Mouse (Mus musculus): ENCODE data around the gene Eno4. TPM values are rescaled to one million over a fixed set of nuclear protein-coding genes. Genes with fewer than 3 reads are reported as not detected.
A peak's percentile ranks its signal among the peaks of the same experiment; 100 is the strongest.
"Not testable (repeated sequence)": the region's sequence is repeated elsewhere in the genome, so short reads cannot be mapped to it uniquely, and the experiment has no call there.

Gene Eno4
- 0.37 TPM for polyA plus RNA-seq (2012; fragmentation: generic; extraction: Trizol)
- long read RNA-seq, experiment 1, result 0 reads
- long read RNA-seq, experiment 2, partial matches to known transcripts, result 0 of 1 reads
- long read RNA-seq, experiment 2, other reads (novel, unspliced or antisense), result 1 of 1 reads

DNA sequence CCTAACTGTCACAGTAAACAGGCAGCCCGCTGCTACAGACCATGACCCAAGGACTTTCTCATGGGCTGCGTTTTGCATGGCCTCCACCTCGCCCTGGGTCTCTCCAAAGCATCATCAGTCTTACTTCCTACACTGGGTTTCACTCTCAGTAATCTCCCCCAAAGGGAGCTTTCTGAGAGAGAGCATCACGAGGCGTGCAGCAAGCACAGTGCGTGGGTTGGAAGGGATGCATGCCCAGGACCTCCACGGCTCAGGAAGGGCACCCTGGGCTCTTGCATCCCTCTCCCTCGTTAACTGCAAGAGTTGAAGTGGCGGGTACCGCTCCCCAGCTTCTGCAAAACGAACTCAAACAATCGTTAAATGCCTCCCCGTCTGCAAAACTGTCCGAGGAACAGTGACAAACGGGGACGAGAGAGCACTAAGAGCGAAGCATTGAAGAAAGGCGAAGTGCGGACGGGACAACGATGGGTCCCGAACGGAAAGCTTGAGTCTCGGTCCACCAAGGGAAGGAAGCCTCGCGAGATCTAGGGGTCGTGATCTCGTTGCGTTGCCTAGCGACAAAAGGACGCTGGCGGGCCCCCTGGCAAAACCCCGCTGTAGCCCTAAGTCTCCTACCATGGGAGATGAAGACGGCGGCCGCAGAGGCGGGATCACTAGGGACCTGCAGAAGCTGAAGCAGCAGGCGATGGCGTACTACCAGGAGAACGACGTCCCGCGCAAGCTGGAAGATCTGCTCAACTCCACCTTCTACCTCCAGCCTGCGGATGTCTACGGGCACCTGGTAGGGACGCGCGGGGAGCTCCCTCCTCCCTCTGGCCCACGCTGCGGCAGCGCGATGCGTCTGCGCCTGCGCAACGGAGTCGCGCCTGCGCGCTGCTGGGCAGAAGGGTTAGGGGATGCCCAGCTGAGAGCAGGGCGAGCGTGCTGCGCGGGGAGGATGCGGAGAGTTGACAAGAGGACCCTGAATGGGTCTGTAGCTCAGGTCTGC, at the start of gene Eno4, which contains the start of gene Hspa12a:
TSS of gene Eno4 (plus strand) at position 585 of the 988 bp plus-strand sequence.
TSS of gene Hspa12a (minus strand) at position 814 of the 988 bp plus-strand sequence.
- Histone ChIP-seq H3ac (ENCODE audit: control insufficient read depth, insufficient read length, low read depth) (peak within 1 kb of the TSS; percentile 84), H3K27me3 (ENCODE audit: control insufficient read depth, insufficient read depth, insufficient read length) (no peaks in the 10 kb centered on the region), H3K79me3 (ENCODE audit: low read depth) (no peaks in the 10 kb centered on the region), H3K4me3 (ENCODE audit: insufficient read depth, poor library complexity, severe bottlenecking) (peak within 1 kb of the TSS; percentile 50), H3K79me2 (ENCODE audit: control insufficient read depth, insufficient read depth) (no peaks in the 10 kb centered on the region), H3K36me3 (ENCODE audit: control insufficient read depth, insufficient read depth) (no peaks in the 10 kb centered on the region)
- TF ChIP-seq CEBPB (IDR thresholded peaks at IDR 0.05; ENCODE audit: low read depth), result no peak
- TF ChIP-seq MAX (IDR thresholded peaks at IDR 0.05), result peak; percentile 92
- TF ChIP-seq MYOG (IDR thresholded peaks at IDR 0.05; ENCODE audit: control insufficient read depth, extremely low read depth, insufficient read length), result no peak
- no peak for TF ChIP-seq MYOD1 (IDR thresholded peaks at IDR 0.05; ENCODE audit: control insufficient read depth, insufficient read length, low read depth)

DNA sequence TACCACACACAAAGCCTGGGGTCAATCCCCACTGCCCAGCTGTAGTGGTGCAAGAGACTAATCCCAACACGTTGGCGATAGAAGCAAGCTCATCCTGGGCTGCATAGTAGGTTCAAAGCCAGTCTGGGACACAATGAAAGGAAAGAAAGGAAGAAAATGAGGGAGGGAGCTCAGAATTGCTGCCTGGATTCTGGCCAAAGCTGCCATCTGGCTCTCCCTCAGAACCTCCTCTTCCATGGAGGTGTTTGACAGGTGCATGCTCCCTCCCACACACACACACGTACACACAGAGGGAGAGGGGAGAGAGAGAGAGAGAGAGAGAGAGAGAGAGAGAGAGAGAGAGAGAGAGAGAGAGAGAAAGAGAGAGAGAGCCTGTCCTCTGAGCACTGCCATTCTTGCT, 47.0 kb upstream of the Eno4 start:
- H3K79me2 ChIP-seq (ENCODE audit: control insufficient read depth, insufficient read depth), result no peaks in the 10 kb centered on the region
- no peaks in the 10 kb centered on the region for H3K36me3 ChIP-seq (ENCODE audit: control insufficient read depth, insufficient read depth)
- H3K27me3 ChIP-seq (ENCODE audit: control insufficient read depth, insufficient read depth, insufficient read length), result no peaks in the 10 kb centered on the region
- no peak overlapping the region for H3K4me3 ChIP-seq (ENCODE audit: insufficient read depth, poor library complexity, severe bottlenecking)
- no peak overlapping the region for H3ac ChIP-seq (ENCODE audit: control insufficient read depth, insufficient read length, low read depth)
- TF ChIP-seq USF1 (IDR thresholded peaks at IDR 0.05; ENCODE audit: low read depth), result no peak
- no peak for TF ChIP-seq CEBPB (IDR thresholded peaks at IDR 0.05; ENCODE audit: low read depth)
- TF ChIP-seq CTCF (IDR thresholded peaks at IDR 0.05; ENCODE audit: control insufficient read depth, insufficient read depth, insufficient read length), result no peak
- TF ChIP-seq MAX (IDR thresholded peaks at IDR 0.05), result no peak
- H3K79me3 ChIP-seq (ENCODE audit: low read depth), result no peaks in the 10 kb centered on the region

DNA sequence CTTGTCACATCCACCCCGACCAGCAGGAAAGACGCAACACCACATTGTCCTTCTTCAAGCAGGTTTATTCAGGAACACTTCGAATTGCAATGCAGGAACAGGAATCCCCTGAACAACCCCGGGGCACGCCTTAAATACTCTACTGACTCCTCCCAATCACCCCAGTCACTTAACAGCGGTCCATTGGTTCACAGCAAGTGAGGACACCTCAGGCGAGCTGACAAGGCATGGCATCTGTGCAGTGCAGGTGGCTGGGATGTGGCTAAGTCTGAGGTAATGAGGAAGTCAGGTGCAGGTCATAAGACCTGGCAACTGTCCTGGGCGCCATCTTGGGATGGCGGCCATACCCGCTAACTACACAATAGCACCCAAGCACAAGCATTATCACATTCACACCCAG, 42.8 kb upstream of the Eno4 start:
- H3K4me3 ChIP-seq (ENCODE audit: insufficient read depth, poor library complexity, severe bottlenecking); H3K79me2 ChIP-seq (ENCODE audit: control insufficient read depth, insufficient read depth); H3ac ChIP-seq (ENCODE audit: control insufficient read depth, insufficient read length, low read depth); H3K27me3 ChIP-seq (ENCODE audit: control insufficient read depth, insufficient read depth, insufficient read length); H3K36me3 ChIP-seq (ENCODE audit: control insufficient read depth, insufficient read depth); H3K79me3 ChIP-seq (ENCODE audit: low read depth): not testable (repeated sequence)

DNA sequence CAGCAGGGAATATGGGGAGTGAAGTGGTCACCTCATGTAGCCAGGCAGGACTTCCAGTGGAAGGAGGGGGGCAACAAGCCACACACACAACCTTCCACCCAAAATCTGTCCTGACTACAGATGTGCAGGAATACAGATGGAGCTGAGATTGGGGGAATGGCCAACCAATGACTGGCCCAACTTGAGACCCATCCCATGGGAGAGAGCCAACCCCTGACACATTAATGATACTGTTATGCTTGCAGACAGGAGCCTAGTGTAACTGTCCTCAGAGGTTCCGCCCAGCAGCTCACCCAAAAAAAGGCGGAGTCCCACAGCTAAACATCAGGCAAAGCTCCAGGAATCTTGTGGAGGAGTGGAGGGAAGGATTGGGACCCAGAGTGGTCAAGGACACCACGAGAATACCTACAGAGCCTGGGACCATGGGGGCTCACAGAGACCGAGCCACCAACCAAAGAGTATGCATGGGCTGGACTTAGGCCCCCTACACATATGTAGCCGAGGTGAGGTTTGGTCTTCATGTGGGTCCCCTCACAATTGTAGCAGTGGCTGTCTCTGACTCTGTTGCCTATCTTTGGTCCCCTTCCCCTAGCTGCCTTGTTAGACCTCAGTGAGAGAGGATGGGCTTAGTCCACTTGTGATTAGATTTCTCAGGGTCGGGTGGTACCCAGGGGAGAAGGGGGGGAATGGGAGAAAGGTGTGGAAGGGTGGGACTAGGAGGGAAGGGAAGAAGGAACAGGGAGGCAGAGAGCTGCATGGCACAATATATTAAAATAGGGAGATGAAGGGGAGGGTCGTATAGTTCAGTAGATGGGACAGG, 39.9 kb upstream of the Eno4 start:
- Histone ChIP-seq H3K79me3 (ENCODE audit: low read depth) (no peaks in the 10 kb centered on the region), H3K36me3 (ENCODE audit: control insufficient read depth, insufficient read depth) (no peaks in the 10 kb centered on the region), H3K27me3 (ENCODE audit: control insufficient read depth, insufficient read depth, insufficient read length) (peaks cover 11% of the 10 kb centered on the region), H3K4me3 (ENCODE audit: insufficient read depth, poor library complexity, severe bottlenecking) (peak overlapping the region; percentile 14), H3K79me2 (ENCODE audit: control insufficient read depth, insufficient read depth) (no peaks in the 10 kb centered on the region), H3ac (ENCODE audit: control insufficient read depth, insufficient read length, low read depth) (no peak overlapping the region)
- TF ChIP-seq MAX (IDR thresholded peaks at IDR 0.05), result no peak

DNA sequence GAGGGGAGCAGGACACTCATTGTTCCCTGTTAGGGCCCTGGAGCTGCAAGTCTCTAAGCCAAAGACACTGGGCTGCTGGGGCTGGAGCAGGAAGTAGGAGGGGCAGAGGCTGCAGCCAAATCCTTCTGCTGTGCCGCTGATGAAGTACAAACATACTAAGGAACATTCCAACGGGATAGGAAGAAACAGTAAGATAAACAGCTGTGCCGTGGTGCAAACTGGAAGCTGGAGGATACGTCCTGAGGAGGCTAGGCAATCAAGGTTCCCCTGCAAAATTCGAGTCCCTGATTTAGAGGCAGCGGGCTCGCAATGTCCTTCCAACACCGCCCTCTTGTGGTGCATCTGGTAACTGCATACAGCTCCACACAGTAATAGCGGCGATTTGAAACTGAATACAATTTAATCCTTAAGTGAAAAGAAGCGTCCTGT, 39.3 kb upstream of the Eno4 start:
- TF ChIP-seq CTCF (IDR thresholded peaks at IDR 0.05; ENCODE audit: control insufficient read depth, insufficient read depth, insufficient read length), result peak; percentile 87
- no peak for TF ChIP-seq USF1 (IDR thresholded peaks at IDR 0.05; ENCODE audit: low read depth)
- H3K4me3 ChIP-seq (ENCODE audit: insufficient read depth, poor library complexity, severe bottlenecking), result peak overlapping the region; percentile 14
- H3K79me3 ChIP-seq (ENCODE audit: low read depth), result no peaks in the 10 kb centered on the region
- H3K79me2 ChIP-seq (ENCODE audit: control insufficient read depth, insufficient read depth), result no peaks in the 10 kb centered on the region
- peaks cover 11% of the 10 kb centered on the region for H3K27me3 ChIP-seq (ENCODE audit: control insufficient read depth, insufficient read depth, insufficient read length)
- peak overlapping the region; percentile 14 for H3ac ChIP-seq (ENCODE audit: control insufficient read depth, insufficient read length, low read depth)
- no peaks in the 10 kb centered on the region for H3K36me3 ChIP-seq (ENCODE audit: control insufficient read depth, insufficient read depth)

DNA sequence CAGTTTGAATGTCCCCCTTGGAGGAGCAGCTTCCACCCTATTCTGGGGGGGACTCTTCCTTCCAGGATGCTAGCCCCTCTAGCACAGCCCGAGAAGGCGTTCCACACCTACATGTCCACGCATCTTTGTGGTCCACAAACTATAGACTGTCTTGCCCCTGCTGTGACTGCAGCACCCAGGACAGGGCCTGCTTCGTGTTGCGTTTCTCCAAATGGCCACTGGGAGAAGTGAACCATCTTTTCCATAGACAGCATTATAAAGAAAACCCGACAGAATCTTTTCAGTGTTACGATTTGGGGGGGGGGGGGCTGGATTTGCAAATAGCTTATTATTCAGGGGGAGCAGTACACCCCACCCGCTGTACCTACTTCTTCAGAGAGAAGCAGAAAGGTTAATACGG, 36.5 kb upstream of the Eno4 start:
- H3K79me3 ChIP-seq (ENCODE audit: low read depth), result no peaks in the 10 kb centered on the region
- TF ChIP-seq USF1 (IDR thresholded peaks at IDR 0.05; ENCODE audit: low read depth) (no peak), MYOG (IDR thresholded peaks at IDR 0.05; ENCODE audit: control insufficient read depth, extremely low read depth, insufficient read length) (no peak), MAX (IDR thresholded peaks at IDR 0.05) (no peak), CEBPB (IDR thresholded peaks at IDR 0.05; ENCODE audit: low read depth) (no peak), CTCF (IDR thresholded peaks at IDR 0.05; ENCODE audit: control insufficient read depth, insufficient read depth, insufficient read length) (no peak), FOSL1 (IDR thresholded peaks at IDR 0.05; ENCODE audit: insufficient read depth, low read length, poor library complexity, severe bottlenecking) (no peak), MYOD1 (IDR thresholded peaks at IDR 0.05; ENCODE audit: control insufficient read depth, insufficient read length, low read depth) (no peak)
- H3K36me3 ChIP-seq (ENCODE audit: control insufficient read depth, insufficient read depth), result no peaks in the 10 kb centered on the region
- H3K27me3 ChIP-seq (ENCODE audit: control insufficient read depth, insufficient read depth, insufficient read length), result peaks cover 11% of the 10 kb centered on the region
- H3ac ChIP-seq (ENCODE audit: control insufficient read depth, insufficient read length, low read depth), result no peak overlapping the region
- no peak overlapping the region for H3K4me3 ChIP-seq (ENCODE audit: insufficient read depth, poor library complexity, severe bottlenecking)
- H3K79me2 ChIP-seq (ENCODE audit: control insufficient read depth, insufficient read depth), result no peaks in the 10 kb centered on the region

Measured in C2C12 (cell line).